Mouse (Mus musculus) left cerebral cortex, postnatal 36 days (tissue): ENCODE measurements at regions not wholly inside any gene's neighbourhood (a gene's known extent, or its start where the extent isn't known, plus 50 kb on each side); places are given as distances from the start of the nearest gene placed in this dataset.
"Not testable (repeated sequence)": the region's sequence is repeated elsewhere in the genome, so short reads cannot be mapped to it uniquely, and the experiment has no call there.

Experiments used
- DNase-seq, 2 experiments: peaks; one replicate each; pipeline ENCODE4 v3.0.0; 2021 to 2022; ENCODE audit warnings: low spot score in 2 of 2, mixed read lengths in 1 of 2
- intact Hi-C: fragments of 180-260 bp; cut with DNase I; formaldehyde crosslinking; loops from one replicate; pipeline ENCODE4 v1.15.1; 2025

DNA sequence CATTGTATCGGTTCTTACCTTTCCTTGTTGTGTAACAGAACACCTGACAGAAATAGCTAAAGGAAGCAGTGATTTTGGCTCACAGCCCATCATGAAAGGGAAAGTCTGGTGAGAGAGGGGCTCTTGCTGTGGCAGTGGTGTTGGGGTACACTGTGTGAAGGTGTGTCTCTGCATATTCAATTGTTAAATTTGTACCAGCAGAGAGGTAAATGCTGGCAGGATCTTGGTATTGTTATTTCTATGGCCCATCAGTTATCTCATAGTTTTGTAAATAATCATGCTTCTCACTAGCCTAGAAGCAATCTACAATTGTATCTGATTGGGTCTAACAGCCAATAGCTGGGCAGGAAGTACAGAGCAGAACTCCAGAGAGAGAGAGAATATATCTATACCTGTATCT is 95.7 kb downstream of the Mfap3l start:
- no peak for DNase-seq
- intact Hi-C loops: no loop called here

DNA sequence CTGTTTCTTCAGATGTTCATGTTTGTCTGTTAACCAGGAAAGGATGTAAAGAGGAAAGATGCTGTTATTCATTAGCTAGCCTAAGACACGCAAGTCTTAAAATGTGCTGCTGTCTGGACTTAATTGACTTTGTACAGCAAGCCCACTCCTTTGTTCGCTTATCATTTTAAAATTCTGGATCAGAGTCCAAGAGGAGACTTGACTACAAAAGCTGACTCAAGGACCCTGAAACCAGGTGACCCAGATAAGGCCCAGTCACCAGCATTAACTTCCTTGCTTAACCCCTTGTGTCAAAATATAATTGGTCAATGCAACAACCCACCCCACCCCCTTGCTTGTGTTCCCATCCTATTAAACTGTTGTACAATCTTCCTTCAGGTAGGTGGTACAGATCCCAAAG is 99.9 kb downstream of the Mfap3l start:
- DNase-seq: no peak
- intact Hi-C loops: no loop called here

DNA sequence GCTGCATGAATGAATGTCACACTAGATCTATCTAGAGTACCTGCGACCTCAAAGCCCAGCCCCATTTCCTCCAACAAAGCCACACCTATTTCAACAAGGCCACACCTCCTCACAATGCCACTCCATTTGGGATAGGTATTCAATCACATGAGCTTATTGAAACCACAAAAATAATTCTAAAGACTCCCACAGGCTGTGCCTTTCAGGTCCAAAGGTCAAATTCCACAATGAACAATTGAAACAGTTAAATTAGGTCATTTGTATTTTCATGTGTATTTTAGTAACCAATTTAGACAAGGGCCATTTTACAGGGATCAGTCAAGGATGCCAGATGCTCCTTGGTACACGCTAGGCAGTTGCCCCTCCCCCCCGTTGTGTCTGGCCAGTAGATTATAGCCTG is 103.3 kb downstream of the Mfap3l start:
- DNase-seq: no peak
- intact Hi-C loops: no loop called here

DNA sequence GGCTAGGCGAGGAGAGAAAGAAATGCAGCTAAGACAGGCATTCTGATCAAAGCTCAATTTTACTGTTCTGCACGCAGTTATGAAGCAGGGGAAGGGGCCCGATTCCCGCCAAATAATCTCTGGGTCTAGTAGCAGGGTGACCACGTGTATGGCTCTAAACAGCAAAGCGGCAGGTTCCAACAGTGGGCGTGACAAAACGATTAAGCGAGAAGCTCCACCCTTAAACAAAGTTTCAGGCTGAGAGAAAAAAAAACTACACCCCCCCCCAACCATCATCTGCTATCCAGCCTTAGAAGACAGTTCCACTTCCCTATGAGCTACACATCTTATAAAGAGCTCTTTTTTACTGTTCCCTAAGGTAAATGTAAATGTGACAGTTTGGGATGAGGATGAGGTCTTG is 103.8 kb downstream of the Mfap3l start:
- no peak for DNase-seq
- intact Hi-C loops: no loop called here

DNA sequence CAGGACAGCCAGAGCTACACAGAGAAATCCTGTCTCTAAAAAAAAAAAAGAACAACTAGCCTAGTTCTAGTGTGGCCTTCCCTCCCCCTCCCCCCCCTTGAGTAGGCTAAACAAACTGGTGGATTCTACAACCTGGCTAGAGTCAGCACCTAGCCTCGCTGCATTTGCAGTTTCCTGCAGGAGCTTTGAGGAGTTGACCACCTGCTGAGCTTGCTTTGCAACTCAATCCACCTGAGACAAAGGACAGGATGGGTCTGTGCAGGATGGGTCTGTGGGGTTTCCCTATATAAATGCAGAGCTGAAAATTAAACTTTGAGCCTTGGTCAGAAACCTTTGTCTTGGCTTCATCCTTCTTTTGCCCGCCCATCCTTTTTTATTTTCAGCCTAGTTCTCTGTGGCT is 104.3 kb downstream of the Mfap3l start:
- no peak for DNase-seq
- intact Hi-C loops: no loop called here

DNA sequence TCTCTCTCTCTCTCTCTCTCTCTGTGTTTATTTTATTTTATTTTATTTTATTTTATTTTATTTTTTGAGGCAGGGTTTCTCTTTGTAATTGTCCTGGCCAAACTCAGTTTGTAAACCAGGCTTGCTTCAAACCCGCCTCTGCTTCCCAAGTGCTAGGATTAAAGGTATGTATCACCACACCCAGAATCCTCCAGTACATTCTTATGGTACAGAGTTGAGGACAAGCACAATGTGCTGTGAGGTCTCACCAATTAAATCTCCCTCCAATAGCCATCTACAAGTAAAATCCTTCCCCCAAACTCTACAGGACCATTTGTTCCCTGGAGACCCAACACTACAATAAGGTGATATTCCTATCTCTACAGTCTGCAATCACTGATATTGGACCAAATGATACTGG is 105.0 kb downstream of the Mfap3l start:
- no peak for DNase-seq
- intact Hi-C loops: no loop called here

DNA sequence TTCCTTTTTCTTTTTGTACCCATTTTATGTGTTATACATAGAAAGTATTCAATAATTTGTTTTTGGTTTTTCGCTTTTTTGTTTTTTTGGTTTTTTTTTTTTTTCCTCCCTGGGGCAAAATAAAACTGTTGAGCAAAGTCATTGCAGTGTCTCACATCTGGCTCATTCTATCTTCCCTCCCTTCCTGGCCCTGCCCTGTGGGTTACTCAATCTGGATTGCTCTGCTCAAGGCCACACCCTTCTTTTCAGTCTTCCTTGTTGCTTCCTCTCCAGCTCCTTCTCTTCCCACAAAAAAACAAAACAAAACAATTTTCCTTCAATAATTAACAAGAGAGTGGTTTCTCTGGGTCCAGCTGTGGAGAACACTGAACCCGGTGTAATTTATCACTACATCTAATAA is 113.2 kb downstream of the Mfap3l start:
- intact Hi-C loops: no loop called here
- DNase-seq: no peak

DNA sequence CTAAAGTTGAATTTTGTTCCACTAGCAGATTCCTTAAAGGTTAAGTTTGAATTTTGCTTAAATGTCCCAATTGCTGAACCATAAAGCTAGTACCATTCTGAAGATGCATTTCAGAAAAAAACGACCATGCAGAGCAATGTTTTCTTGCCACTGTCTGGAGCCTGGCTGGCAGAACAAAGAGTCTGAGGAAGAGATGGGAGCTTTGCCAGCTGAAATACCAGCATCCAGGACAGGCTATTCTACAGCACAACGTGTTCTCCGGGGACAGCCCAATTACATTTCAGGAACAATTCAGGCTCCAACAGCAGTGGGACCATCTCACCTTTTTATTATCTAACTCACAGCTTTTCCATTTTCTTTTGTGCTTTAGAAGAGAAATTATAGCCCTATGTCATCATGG is 113.9 kb downstream of the Mfap3l start:
- intact Hi-C loops: no loop called here
- DNase-seq: no peak

DNA sequence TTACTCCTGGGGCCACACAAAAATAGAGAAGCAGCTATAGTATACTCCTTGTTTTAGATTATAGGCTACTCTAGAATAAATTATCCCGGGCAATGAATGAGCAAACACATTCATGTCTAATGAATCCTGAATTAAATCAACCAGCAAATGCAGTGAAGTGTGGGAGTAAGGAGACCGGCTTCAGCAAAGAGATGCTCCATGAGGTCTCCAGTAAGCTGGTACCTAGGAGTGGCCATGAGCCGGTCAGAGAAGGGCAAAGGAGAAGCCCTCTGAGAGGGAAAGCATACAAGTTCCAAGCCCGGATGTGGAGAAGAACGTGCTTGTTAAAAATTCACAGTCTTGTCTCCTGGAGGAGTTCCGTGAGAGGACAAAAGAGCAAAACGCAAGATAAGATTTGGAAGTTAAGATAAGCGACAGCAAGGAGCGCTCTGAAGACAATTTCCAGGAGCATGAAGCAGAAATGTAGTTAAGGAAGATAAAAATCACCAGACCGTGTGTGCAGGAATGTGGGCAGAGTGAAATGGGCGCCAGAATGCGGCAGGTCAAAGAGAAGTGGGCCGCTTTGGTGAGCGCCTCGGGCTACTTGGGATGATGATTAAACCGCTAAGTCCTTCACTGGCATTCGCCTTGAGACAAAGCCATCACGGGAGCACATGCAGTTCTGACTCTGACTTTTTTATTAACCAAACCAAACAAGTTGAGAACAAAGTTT is 123.2 kb downstream of the Mfap3l start:
- intact Hi-C loops: no loop called here

DNA sequence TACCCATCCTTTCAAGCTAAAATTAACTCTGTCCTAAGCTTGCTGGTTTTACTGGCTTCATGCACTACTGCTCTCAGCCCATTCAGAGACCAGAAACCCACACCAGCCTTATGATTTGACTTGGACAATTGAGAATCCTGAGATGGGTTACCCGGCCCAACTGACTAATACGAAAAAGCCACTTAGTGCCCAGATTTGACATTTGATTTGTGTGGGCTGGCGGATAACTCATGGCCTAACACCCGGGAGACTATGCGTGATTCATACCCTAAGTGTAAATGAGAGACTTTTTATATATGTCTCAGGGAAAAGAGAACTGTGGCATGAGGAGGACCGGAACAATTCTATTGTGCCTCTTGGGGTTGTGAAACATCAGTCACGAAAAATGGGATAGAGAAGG is 126.3 kb upstream of the Hpf1 start:
- intact Hi-C loops: no loop called here
- no peak for DNase-seq

More for the DNA sequence above, 123.2 kb downstream of the Mfap3l start:
- DNase-seq: no peak

DNA sequence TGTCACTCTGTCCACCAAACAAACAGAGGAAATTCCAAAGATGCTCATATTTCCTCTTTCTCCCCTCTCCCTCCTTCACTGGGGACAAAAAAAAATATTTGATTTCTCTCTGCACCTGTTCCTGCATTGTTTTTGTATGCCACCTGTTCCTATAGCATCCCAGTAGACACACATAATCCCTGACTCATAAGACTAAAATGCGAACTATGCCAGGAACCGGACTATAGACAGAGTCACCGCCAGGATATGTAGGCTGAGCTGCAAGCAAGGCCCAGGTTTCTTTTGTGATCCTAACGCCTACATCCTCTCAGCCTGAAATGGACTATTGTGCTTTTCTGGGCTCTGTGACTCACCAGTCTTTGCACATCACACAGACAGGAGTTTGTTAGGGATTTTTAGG is 116.9 kb upstream of the Hpf1 start:
- intact Hi-C loops: loop anchor here (1.0 to 5.0 kb wide), 2 partner anchors 92 to 141 kb away; partner anchors contain the start of gene Mfap3l
- DNase-seq: peak; percentile 34 to 67

DNA sequence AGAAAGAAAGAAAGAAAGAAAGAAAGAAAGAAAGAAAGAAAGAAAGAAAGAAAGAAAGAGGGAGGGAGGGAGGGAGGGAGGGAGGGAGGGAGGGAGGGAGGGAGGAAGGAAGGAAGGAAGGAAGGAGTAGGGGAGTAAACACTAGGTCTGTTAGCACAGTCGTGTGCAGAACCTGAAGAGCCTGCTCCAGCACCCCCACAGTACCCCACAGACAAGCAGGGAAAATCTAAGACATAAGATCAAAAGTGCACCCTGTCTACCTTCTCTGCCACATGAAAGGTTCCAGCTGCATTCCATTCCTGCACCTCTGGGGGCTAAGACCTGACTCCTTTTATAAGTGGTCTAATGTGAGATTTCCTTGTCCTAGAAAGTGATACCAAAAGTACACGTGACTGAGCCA is 114.0 kb upstream of the Hpf1 start:
- DNase-seq, intact Hi-C loops: not testable (repeated sequence)

DNA sequence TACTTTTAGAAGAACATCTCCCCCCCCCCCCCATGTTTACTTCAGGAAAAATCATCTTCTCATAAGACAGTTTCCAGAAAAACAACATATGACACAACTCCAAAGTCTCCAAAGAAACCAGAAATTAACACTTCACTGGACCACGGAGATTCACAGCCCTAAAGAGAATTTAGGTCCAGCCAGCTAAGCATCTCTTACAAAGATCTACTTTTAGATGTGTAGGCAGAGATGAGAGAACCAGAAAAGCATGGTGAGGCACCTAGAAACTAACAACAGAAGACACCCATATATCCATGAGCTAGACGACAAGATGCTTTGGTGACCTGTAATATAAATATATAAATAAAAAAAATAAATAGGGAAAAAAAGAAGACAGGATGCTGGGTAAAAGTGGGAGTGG is 105.2 kb upstream of the Hpf1 start:
- no peak for DNase-seq
- intact Hi-C loops: no loop called here

DNA sequence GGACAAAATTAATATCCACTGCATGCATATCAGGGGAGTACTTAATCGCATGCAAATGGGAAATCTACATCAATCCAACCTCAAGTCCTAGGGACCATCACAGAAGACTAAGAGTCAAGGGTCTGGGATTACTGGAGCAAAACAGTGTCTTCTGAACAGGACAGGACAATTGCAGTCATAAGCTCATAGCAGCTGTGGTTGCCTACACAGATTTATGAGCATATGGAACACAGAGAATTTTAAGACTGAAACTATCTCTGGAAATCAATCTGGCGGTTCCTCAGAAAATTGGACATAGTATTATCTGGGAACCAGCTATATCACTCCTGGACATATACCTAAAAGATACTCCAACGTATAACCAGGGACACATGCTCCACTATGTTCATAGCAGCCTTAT is 99.8 kb upstream of the Hpf1 start:
- no peak for DNase-seq
- intact Hi-C loops: no loop called here

DNA sequence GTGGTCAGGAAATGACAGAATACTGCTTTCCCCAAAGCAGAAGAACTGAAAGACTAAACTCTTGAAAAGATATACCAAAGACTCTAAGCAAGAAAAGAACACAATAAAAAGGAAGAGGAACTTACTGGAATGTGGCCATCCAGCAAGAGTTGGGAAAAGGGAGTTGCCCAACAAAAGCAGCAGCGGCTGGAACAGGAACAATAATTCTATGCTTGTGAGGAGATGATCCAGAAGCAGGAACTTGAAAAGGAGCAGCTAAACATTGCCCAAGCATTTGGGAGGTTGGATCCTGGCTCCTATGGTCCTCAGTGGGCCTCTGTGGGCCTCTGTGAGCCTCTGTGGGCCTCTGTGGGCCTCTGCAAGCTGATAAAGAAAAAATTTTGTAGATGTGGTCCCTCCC is 97.7 kb upstream of the Hpf1 start:
- intact Hi-C loops: no loop called here
- no peak for DNase-seq

DNA sequence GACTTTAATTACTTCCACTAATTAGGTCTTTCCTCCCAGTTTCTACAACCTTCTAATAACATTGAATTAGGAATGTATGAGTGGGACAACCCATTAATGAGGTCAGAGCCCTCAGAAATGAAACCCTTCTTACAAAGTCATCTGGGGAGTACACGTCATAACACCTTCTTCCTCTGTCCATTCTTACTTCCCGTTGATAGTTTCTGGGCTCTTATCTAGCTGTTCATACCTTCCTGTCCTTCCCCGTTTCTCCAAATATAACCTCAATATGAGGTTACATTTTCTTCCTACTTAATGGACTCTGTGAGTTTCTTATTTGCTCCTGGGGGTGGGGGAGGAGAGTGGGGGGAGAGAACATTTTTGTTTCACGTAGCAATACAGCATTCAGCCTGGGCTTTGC is 85.4 kb upstream of the Hpf1 start:
- intact Hi-C loops: no loop called here
- no peak for DNase-seq

DNA sequence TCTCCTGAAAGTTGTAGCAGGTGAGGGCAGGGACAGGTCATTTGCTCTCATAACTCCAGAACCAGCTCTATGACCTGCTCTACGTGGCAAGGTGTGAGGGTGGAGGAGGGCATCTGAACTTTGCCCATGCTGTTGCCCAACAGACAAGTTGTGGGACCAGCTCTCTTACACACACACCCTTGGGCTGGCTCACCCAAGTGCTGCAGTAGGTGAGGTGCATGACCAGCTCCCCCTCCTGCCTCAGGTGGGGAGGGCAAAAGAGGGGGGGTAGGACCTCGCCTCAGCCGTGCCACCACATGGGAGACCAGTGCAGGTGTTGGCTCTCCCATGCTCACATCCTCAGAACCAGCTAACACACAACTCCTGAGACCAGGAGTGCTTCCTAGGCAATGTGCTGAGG is 83.4 kb upstream of the Hpf1 start:
- DNase-seq: no peak
- intact Hi-C loops: no loop called here

DNA sequence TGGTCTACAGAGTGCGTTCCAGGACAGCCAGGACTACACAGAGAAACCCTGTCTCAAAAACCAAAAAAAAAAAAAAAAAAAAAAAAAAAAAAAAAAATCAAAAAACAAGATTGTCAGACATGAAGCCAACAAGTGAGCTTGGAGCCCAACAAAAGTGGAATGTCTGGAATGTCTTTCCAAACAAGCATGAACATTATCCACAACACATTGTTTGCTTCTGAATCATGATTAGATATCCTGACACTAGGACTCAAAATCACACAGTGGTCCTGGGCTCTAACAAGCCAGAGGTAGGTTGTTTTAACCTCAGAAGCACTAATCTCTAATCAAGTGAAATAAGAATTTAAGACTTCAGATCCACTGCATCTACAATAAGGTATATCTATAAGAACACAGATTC is 80.4 kb upstream of the Hpf1 start:
- intact Hi-C loops: no loop called here
- DNase-seq: no peak

DNA sequence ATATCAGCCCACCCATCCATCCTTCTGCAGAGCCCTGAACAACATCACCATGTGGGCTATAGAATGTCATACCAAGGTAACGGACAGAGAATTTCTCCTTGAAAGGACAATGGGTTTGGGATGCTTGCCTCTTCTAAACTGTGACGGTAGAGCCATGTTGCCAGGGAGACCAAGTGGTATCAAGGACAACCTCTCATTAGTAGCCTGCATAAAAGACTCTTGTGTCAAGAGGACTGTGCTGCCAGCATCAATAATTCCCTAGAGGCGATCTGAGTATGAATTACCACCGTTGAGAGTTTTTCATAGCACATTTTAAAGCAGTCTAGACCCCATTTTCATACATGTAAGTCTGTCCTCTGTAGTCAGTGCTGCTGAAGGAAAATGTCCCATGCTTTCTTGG is 79.3 kb upstream of the Hpf1 start:
- intact Hi-C loops: no loop called here
- no peak for DNase-seq

DNA sequence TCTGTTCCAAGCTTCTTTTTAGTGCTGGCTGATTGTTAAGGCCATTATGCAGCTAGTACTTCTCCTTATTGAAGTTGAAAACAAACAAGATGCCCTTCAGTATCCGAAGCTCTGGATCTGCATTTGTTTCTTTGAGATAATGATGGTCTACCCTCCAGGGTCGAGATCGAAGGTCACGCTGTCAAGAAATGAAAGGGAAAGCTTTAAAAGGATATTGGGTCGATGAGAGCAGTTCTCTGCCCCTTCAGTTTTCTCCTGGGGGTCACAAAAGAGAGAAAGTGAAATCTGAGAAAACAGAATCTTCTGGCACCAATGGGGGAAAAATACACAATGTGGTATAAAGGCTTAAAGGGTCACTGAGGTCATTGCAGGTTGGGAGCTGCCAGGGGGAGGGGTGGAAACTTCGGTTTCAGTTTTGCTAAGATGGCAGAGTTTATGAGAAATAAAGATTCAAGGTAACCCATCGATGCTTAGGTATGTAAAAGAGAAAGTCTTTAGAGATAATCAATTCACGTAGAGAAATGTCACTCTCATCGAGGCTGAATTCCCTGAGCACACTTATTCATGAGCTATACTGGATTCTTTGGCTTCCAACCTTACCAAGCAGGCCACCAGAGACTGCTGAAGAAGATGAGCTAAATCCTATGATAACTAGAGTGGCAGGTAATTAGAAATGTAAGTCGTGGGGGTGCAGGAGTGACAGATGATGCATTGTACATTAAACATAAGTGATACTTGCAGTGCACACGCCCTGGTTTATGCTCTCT is 64.4 kb upstream of the Hpf1 start:
- intact Hi-C loops: no loop called here
- DNase-seq: no peak

DNA sequence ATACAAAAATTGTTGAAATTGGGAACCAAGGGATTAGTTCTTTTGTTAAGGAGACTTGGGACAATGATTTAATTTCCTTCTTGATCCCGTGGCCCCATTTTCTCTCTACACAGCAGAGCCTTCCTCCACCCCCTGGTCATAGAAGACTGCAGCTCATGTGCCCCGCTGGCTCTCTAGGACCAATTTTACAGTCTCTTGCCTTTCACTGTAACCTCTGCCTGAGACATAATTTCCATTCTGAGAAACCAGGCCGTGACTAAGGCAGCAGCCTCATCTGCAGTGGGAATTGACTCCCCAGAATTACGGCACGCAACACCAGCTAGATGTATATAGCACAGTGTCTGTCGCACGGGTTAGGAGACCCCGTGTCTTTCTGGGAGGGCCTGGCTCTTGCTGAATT is 63.0 kb upstream of the Hpf1 start:
- no peak for DNase-seq
- intact Hi-C loops: no loop called here

DNA sequence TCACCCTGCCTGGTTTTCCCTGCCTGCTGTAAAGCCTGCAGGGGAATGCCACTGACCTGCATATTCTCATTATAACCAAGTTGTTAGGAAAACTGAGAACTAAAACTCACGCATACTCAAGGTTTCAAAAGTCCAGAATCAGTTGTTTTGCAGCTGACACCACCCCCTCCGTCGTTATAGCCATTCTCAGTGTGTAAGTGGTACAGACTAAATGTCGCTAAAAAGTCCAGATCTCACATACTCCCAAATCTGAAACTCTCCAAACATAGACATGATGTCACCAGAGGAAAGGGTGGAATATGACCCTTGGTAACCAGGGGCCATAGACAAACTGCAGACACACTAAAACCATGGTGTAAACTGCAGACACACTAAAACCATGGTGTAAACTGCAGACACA is 61.1 kb upstream of the Hpf1 start:
- no peak for DNase-seq
- intact Hi-C loops: no loop called here
